Mouse (Mus musculus) lung, postnatal 0 days (tissue): ENCODE results near the gene Pate2.
A peak's percentile ranks its signal among the peaks of the same experiment; 100 is the strongest.

Experiments used
- CTCF ChIP-seq: IDR thresholded peaks from 2 replicates; pipeline ENCODE4 v1.5.1; 2016; ENCODE audit warnings: antibody characterized with exemption, mild to moderate bottlenecking
- EP300 ChIP-seq: IDR thresholded peaks from 2 replicates; pipeline ENCODE4 v1.6.1; 2016; ENCODE audit warnings: antibody characterized with exemption, mild to moderate bottlenecking, control low read depth

DNA sequence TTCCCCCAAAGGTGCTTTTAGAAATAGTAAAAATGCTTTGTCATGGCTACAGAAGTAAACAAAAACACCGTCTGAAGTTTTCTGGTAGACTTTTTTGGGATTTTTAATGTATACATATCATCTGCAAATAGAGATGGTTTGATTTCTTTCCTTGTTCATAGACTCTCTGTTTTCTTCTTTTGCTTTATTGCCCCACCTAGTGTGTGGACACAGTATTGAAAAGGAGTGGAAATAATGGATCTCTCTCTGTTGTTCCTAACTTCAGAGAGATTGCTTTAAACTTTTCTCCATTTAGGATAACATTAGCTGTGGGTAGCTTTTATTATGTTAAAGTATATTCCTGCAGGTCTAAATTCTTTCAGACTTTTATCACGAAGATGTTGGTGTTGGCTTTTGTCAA lies 43.9 kb downstream of the Pate2 start:
- TF ChIP-seq CTCF = peak; percentile 48
- no peak for TF ChIP-seq EP300
